Mouse (Mus musculus) neural tube, embryonic 11.5 days (tissue): ENCODE measurements around the gene Fbxl22. TPM values are rescaled to one million over a fixed set of nuclear protein-coding genes. Genes with fewer than 3 reads are reported as not detected.
A peak's percentile ranks its signal among the peaks of the same experiment; 100 is the strongest.

Experiments used
- ATAC-seq: fragments of 200-750 bp; cut with Nextera tagmentation; 2 replicates; pipeline ENCODE4 v1.8.0; 2017; ENCODE audit warnings: moderate number of reproducible peaks, mild to moderate bottlenecking, moderate TSS enrichment, moderate library complexity; ENCODE audit not compliant: insufficient read depth, low FRiP score, low TSS enrichment
- DNase-seq: peaks from one replicate; pipeline ENCODE4 v3.0.0-alpha.2; 2015; ENCODE audit warnings: low spot score
- H3K27ac ChIP-seq: fragments of 300-500 bp; sonication (generic); 2 replicates; pipeline ENCODE4 v1.5.1; 2014; ENCODE audit warnings: low read depth, mild to moderate bottlenecking, low read length
- H3K27me3 ChIP-seq: fragments of 300-500 bp; sonication (generic); 2 replicates; pipeline ENCODE4 v1.6.1; 2014; ENCODE audit warnings: mild to moderate bottlenecking, low read length, mixed read lengths; ENCODE audit not compliant: control insufficient read depth, insufficient read depth
- H3K36me3 ChIP-seq: fragments of 300-500 bp; sonication (generic); 2 replicates; pipeline ENCODE4 v1.6.1; 2014; ENCODE audit warnings: mild to moderate bottlenecking, low read length, moderate library complexity, mixed read lengths; ENCODE audit not compliant: control insufficient read depth, insufficient read depth
- H3K4me1 ChIP-seq: fragments of 300-500 bp; sonication (generic); 2 replicates; pipeline ENCODE4 v1.6.1; 2014; ENCODE audit warnings: low read length, mixed read lengths; ENCODE audit not compliant: control insufficient read depth, insufficient read depth
- H3K4me2 ChIP-seq: fragments of 300-500 bp; sonication (generic); 2 replicates; pipeline ENCODE4 v1.6.1; 2014; ENCODE audit warnings: low read depth, mild to moderate bottlenecking, moderate library complexity
- H3K4me3 ChIP-seq: fragments of 300-500 bp; sonication (generic); 2 replicates; pipeline ENCODE4 v1.5.1; 2014; ENCODE audit warnings: low read depth, low read length
- H3K9ac ChIP-seq: fragments of 300-500 bp; sonication (generic); 2 replicates; pipeline ENCODE4 v1.6.1; 2014; ENCODE audit warnings: mild to moderate bottlenecking, low read length
- H3K9me3 ChIP-seq: fragments of 300-500 bp; sonication (generic); 2 replicates; pipeline ENCODE4 v1.6.1; 2016; ENCODE audit warnings: low read length; ENCODE audit not compliant: control insufficient read depth
- WGBS: fragments of 180-500 bp; shearing (Covaris S2); extraction: QIAGEN DNeasy Blood & Tissue Kit; methylation state at CpG from one replicate; pipeline ENCODE4 v1.1.7; 2014; 5-methylcytosine and 5-hydroxymethylcytosine counted together
- polyA plus RNA-seq: library from polyadenylated mRNA; unstranded; fragments of >200 nt; fragmentation: Nextera tagmentation; extraction: Ambion mirVana; gene quantifications from 2 replicates; pipeline ENCODE4 v1.2.1, GENCODE M21; 2014

Gene Fbxl22
- polyA plus RNA-seq, 1 experiment from 2014 or later = 2.8 TPM

- no peaks in the 10 kb centered on the region for H3K9me3 ChIP-seq
- H3K9ac ChIP-seq = no peak overlapping the region
- no peak overlapping the region for H3K27ac ChIP-seq
- peaks cover 11% of the 10 kb centered on the region for H3K36me3 ChIP-seq
- 88% methylated on average over 5 of the region's 5 CpGs for WGBS
- no peak overlapping the region for H3K4me2 ChIP-seq
- ATAC-seq (no peak), DNase-seq (no peak)
- H3K4me1 ChIP-seq = no peaks in the 10 kb centered on the region
- H3K27me3 ChIP-seq = no peaks in the 10 kb centered on the region
- no peak overlapping the region for H3K4me3 ChIP-seq
These were observed 4.5 kb upstream of the Fbxl22 start for GRCm38 (mm10) chr9:66518901-66519300.

DNA sequence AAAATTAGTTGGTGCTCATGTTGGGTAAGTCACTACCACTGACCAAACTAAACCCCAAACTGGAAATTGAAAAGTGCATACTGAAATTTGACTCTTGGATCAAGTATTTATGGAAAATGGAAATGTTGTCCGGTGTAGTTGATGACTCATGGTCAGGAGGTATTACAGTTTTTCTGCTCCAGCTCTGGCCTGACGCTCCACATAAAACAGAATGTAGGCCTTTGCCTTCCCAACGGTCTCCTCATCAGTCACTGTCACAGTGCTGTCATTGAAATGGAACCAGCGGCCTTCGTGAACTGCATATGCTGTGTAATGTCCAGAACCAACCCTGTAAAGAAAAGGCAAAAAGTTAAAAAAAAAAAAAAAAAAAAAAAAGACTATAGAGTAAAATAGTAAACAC lies 3.9 kb upstream of the Fbxl22 start:
- no peak overlapping the region for H3K4me3 ChIP-seq
- no peaks in the 10 kb centered on the region for H3K9me3 ChIP-seq
- DNase-seq (no peak), ATAC-seq (no peak)
- WGBS = 88% methylated on average over 5 of the region's 5 CpGs
- H3K4me2 ChIP-seq = no peak overlapping the region
- no peaks in the 10 kb centered on the region for H3K4me1 ChIP-seq
- no peak overlapping the region for H3K27ac ChIP-seq
- H3K9ac ChIP-seq = no peak overlapping the region
- peaks cover 11% of the 10 kb centered on the region for H3K36me3 ChIP-seq
- no peaks in the 10 kb centered on the region for H3K27me3 ChIP-seq

DNA sequence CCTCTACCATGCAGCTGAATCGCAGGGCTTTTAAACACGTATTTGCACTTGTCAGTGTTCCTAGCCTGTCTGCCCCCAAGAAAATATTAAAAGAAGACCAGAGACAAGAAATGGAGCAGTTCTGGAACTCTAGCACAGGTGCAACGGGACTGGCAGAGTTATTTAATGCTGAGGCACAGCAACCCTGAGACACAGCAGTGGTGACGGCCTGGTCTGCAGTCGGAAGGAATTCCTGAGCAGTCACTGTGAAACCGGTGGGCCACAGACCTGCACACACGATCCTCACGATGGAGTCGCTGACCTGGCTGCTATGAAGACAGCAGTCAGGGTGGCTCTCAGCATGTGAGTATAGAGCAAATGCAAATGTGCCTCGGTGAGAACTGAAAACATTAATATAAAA lies 3.4 kb upstream of the Fbxl22 start:
- Histone ChIP-seq H3K4me1 (no peaks in the 10 kb centered on the region), H3K4me2 (no peak overlapping the region), H3K27ac (no peak overlapping the region), H3K9ac (no peak overlapping the region), H3K4me3 (no peak overlapping the region), H3K9me3 (no peaks in the 10 kb centered on the region), H3K27me3 (no peaks in the 10 kb centered on the region), H3K36me3 (peaks cover 11% of the 10 kb centered on the region)
- ATAC-seq = no peak
- DNase-seq = no peak
- 92% methylated on average over 10 of the region's 10 CpGs for WGBS

DNA sequence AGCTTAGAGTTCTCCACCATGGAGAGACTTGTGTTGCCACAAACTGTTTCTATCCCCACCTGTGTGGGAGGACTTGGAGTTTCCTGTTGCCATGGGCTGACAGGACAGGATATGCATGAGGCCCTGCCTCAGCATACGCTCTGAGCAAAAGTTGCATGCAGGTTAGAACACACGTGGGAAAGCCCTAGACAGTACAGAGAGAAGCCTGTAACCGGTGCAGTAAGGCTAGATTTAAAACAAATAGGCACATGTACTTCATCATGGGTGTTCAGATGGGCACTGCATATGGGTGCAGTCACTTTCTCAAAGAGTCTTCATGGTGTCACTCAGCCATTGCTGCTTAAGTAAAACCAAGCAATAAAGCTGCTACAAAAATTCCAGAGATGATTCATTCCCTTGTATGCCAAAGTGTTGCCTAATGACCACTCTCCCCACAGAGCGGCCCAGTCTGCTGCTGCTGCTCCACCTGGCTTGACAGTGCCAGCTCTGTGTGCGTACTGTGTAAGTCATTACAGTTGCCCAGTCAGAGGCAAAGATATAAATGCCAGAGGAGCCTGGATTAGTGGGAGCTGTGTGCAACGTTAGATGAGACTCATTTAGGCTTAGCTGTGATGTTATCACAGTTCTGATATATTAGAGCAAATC lies 2.0 kb upstream of the Fbxl22 start:
- Histone ChIP-seq H3K4me1 (no peaks in the 10 kb centered on the region), H3K4me2 (no peak overlapping the region), H3K27me3 (no peaks in the 10 kb centered on the region), H3K9me3 (no peaks in the 10 kb centered on the region), H3K36me3 (peaks cover 11% of the 10 kb centered on the region), H3K27ac (no peak overlapping the region), H3K4me3 (no peak overlapping the region), H3K9ac (no peak overlapping the region)
- ATAC-seq = no peak
- DNase-seq = no peak
- WGBS = 87% methylated on average over 6 of the region's 6 CpGs

GRCm38 (mm10) chr9:66515680-66516210 lies 1.4 kb upstream of the Fbxl22 start:
- Histone ChIP-seq H3K4me2 (no peak overlapping the region), H3K27ac (no peak overlapping the region), H3K4me1 (peaks cover 2% of the 10 kb centered on the region; the same call in 1 of the 2 replicates), H3K9ac (no peak overlapping the region), H3K9me3 (no peaks in the 10 kb centered on the region), H3K36me3 (peaks cover 11% of the 10 kb centered on the region), H3K27me3 (no peaks in the 10 kb centered on the region), H3K4me3 (no peak overlapping the region)
- no peak for ATAC-seq
- WGBS = 91% methylated on average over 10 of the region's 10 CpGs
- DNase-seq = no peak

- WGBS = 91% methylated on average over 2 of the region's 2 CpGs
- H3K36me3 ChIP-seq = peaks cover 11% of the 10 kb centered on the region
These were observed 722 bp upstream of the Fbxl22 start for GRCm38 (mm10) chr9:66515115-66515514.

DNA sequence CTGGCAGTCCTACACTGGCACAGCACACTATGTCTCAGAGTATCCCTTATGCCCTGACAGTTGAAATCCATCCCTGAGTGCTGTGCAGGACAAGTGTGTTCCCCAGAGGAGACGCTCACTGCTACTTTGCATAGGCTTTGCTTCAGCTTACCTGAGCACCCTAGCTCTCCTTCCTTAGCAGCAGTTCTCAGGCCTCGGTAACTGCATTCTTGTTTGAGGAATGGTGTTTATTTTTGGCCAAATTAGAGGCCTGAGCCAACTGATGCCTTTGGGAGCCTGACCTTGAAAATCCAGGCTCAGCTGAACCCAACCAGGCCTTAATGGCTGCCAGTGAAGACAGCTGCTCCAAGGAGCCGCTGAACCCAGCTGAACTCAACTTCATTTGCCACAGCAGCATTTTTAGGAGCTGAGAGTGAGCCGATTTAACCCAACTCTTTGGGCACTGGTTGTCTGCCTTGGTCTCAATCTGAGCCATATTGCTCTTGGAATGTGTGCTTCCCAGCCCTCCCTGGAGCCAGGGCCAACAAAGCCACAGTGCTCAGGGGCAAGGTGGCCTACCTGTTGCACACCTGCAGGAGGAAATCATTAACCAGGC lies 635 bp downstream of the Fbxl22 start:
- Histone ChIP-seq H3K27ac (no peak overlapping the region), H3K4me2 (no peak overlapping the region), H3K9me3 (no peaks in the 10 kb centered on the region), H3K4me3 (no peak overlapping the region), H3K27me3 (no peaks in the 10 kb centered on the region), H3K36me3 (peaks cover 10% of the 10 kb centered on the region), H3K4me1 (peaks cover 4% of the 10 kb centered on the region; the same call in 1 of the 2 replicates), H3K9ac (no peak overlapping the region)
- 80% methylated on average over 4 of the region's 4 CpGs for WGBS
- ATAC-seq (no peak), DNase-seq (peak; percentile 12)

More at GRCm38 (mm10) chr9:66515115-66515514, 722 bp upstream of the Fbxl22 start:
- DNase-seq (no peak), ATAC-seq (no peak)
- Histone ChIP-seq H3K27ac (no peak overlapping the region), H3K4me1 (peaks cover 4% of the 10 kb centered on the region; the same call in 1 of the 2 replicates), H3K27me3 (no peaks in the 10 kb centered on the region), H3K9ac (no peak overlapping the region), H3K4me3 (no peak overlapping the region), H3K4me2 (no peak overlapping the region), H3K9me3 (no peaks in the 10 kb centered on the region)

GRCm38 (mm10) chr9:66513150-66513549 lies 1.2 kb downstream of the Fbxl22 start:
- no peak for DNase-seq
- Histone ChIP-seq H3K4me2 (no peak overlapping the region), H3K27ac (0 out of 2 replicates have a peak overlapping the region, but pooled peaks have one; percentile 8)

DNA sequence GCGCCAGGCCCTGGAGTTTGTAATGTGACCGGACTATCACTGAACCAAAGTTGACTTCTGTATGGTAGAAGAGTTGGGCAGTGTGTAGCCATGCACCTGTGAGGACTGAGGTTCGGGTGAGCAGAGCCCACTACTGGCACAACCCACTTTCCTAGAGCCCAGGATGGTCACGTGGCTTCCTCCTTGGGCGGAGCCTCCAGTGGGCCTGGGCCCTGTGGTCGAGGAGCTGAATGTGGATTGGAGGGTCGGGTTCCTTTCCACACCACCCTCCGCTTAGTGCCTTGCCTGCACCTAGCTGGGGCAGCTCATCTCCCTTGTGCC lies 2.1 kb downstream of the Fbxl22 start:
- ATAC-seq (peak; percentile 90), DNase-seq (peak; percentile 87)
- H3K27me3 ChIP-seq = no peaks in the 10 kb centered on the region
- H3K9me3 ChIP-seq = no peaks in the 10 kb centered on the region
- H3K4me2 ChIP-seq = peak overlapping the region; percentile 97
- peak overlapping the region; percentile 58 for H3K4me3 ChIP-seq
- WGBS = under 1% methylated on average over 8 of the region's 8 CpGs
- H3K36me3 ChIP-seq = peaks cover 6% of the 10 kb centered on the region
- peak overlapping the region; percentile 83 for H3K9ac ChIP-seq
- peak overlapping the region; percentile 94 for H3K27ac ChIP-seq
- peaks cover 4% of the 10 kb centered on the region; the same call in 1 of the 2 replicates for H3K4me1 ChIP-seq

More at GRCm38 (mm10) chr9:66513150-66513549, 1.2 kb downstream of the Fbxl22 start:
- Histone ChIP-seq H3K4me3 (no peak overlapping the region), H3K36me3 (peaks cover 10% of the 10 kb centered on the region), H3K9ac (no peak overlapping the region), H3K27me3 (no peaks in the 10 kb centered on the region), H3K4me1 (peaks cover 4% of the 10 kb centered on the region; the same call in 1 of the 2 replicates), H3K9me3 (no peaks in the 10 kb centered on the region)
- no peak for ATAC-seq
